Mouse (Mus musculus) cerebellum, postnatal 36 days (tissue): ENCODE data around the gene Gm9970.

Experiments
- DNase-seq, 2 experiments: peaks; one replicate each; pipeline ENCODE4 v3.0.0; 2021 to 2022; ENCODE audit warnings: mixed read lengths in 2 of 2

The Gm9970 gene

GRCm38 (mm10) chr5:31194486-31195485 is 46.2 kb downstream of the Gm9970 start:
- no peak for DNase-seq

- no peak for DNase-seq
Measured at GRCm38 (mm10) chr5:31193631-31194281, 47.3 kb downstream of the Gm9970 start.

GRCm38 (mm10) chr5:31192939-31193630 is 47.9 kb downstream of the Gm9970 start, which contains the start of the genes Snx17 and Eif2b4:
Gene Snx17, plus strand, starts transcription at chr5:31193227.
Gene Eif2b4, minus strand, starts transcription at chr5:31193430.
- DNase-seq = peak; percentile 100

GRCm38 (mm10) chr5:31192045-31192938 is 48.7 kb downstream of the Gm9970 start:
- no peak for DNase-seq
